Mouse (Mus musculus) lung, embryonic 14.5 days (tissue): ENCODE data around the gene Igf2bp3. TPM values are rescaled to one million over a fixed set of nuclear protein-coding genes. Genes with fewer than 3 reads are reported as not detected.
A peak's percentile ranks its signal among the peaks of the same experiment; 100 is the strongest.

Experiments used
- ATAC-seq: fragments of 200-750 bp; cut with Nextera tagmentation; 2 replicates; pipeline ENCODE4 v1.8.0; 2017; ENCODE audit warnings: mild to moderate bottlenecking, moderate TSS enrichment, moderate library complexity; ENCODE audit not compliant: insufficient read depth
- DNase-seq: peaks from one replicate; pipeline ENCODE4 v3.0.0-alpha.2; 2015
- H3K27ac ChIP-seq: fragments of 300-500 bp; sonication (generic); 2 replicates; pipeline ENCODE4 v1.5.1; 2014; ENCODE audit warnings: low read depth, mild to moderate bottlenecking, moderate library complexity
- H3K27me3 ChIP-seq: fragments of 300-500 bp; sonication (generic); 2 replicates; pipeline ENCODE4 v1.6.1; 2014; ENCODE audit warnings: low read length, control low read depth; ENCODE audit not compliant: insufficient read depth
- H3K36me3 ChIP-seq: fragments of 300-500 bp; sonication (generic); 2 replicates; pipeline ENCODE4 v1.6.1; 2014; ENCODE audit warnings: control low read depth; ENCODE audit not compliant: insufficient read depth
- H3K4me1 ChIP-seq: fragments of 300-500 bp; sonication (generic); 2 replicates; pipeline ENCODE4 v1.6.1; 2014; ENCODE audit warnings: antibody characterized with exemption, control low read depth; ENCODE audit not compliant: insufficient read depth
- H3K4me2 ChIP-seq: fragments of 300-500 bp; sonication (generic); 2 replicates; pipeline ENCODE4 v1.6.1; 2014; ENCODE audit warnings: mild to moderate bottlenecking
- H3K4me3 ChIP-seq: fragments of 300-500 bp; sonication (generic); 2 replicates; pipeline ENCODE4 v1.5.1; 2014; ENCODE audit warnings: low read depth, low read length
- H3K9ac ChIP-seq: fragments of 300-500 bp; sonication (generic); 2 replicates; pipeline ENCODE4 v1.6.1; 2014
- H3K9me3 ChIP-seq: fragments of 300-500 bp; sonication (generic); 2 replicates; pipeline ENCODE4 v1.6.1; 2016; ENCODE audit warnings: low read depth, low read length, control low read depth
- CTCF ChIP-seq: IDR thresholded peaks from 2 replicates; pipeline ENCODE4 v1.5.1; 2016; ENCODE audit warnings: antibody characterized with exemption, low read depth
- WGBS: fragments of 180-500 bp; shearing (Covaris S2); extraction: QIAGEN DNeasy Blood & Tissue Kit; methylation state at CpG from one replicate; pipeline ENCODE4 v1.1.7; 2014; 5-methylcytosine and 5-hydroxymethylcytosine counted together
- polyA plus RNA-seq: library from polyadenylated mRNA; unstranded; fragments of >200 nt; fragmentation: Nextera tagmentation; extraction: Ambion mirVana; gene quantifications from 2 replicates; pipeline ENCODE4 v1.2.1, GENCODE M21; 2014

The Igf2bp3 gene
- polyA plus RNA-seq, 1 experiment from 2014 or later: 67.5 TPM

- H3K4me1 ChIP-seq: peaks cover 11% of the 10 kb centered on the region; the same call in 1 of the 2 replicates
- H3K4me2 ChIP-seq: peak overlapping the region; percentile 97
- H3K27me3 ChIP-seq: no peaks in the 10 kb centered on the region
- peak overlapping the region; percentile 94 for H3K4me3 ChIP-seq
- peak; percentile 43 for DNase-seq
- peak overlapping the region; percentile 100 for H3K27ac ChIP-seq
- no peak for TF ChIP-seq CTCF
- peak overlapping the region; percentile 93 for H3K9ac ChIP-seq
- 3% methylated on average over 20 of the region's 20 CpGs for WGBS
- no peak for ATAC-seq
- H3K9me3 ChIP-seq: no peaks in the 10 kb centered on the region
- 0 out of 2 replicates have a peak, but pooled peaks cover 2% of the 10 kb centered on the region for H3K36me3 ChIP-seq
These were observed 1.7 kb downstream of the Igf2bp3 start for GRCm38 (mm10) chr6:49212931-49213580.

GRCm38 (mm10) chr6:49212141-49212540 lies 2.6 kb downstream of the Igf2bp3 start:
- ATAC-seq (no peak), DNase-seq (no peak)
- no peaks in the 10 kb centered on the region for H3K9me3 ChIP-seq
- TF ChIP-seq CTCF: no peak
- WGBS: 16% methylated on average over 4 of the region's 4 CpGs
- peak overlapping the region; percentile 9; the same call in 1 of the 2 replicates for H3K9ac ChIP-seq
- 0 out of 2 replicates have a peak, but pooled peaks cover 3% of the 10 kb centered on the region for H3K36me3 ChIP-seq
- peaks cover 11% of the 10 kb centered on the region; the same call in 1 of the 2 replicates for H3K4me1 ChIP-seq
- no peaks in the 10 kb centered on the region for H3K27me3 ChIP-seq
- peak overlapping the region; percentile 94 for H3K4me3 ChIP-seq
- H3K4me2 ChIP-seq: peak overlapping the region; percentile 97
- H3K27ac ChIP-seq: no peak overlapping the region

- Histone ChIP-seq H3K4me2 (peak overlapping the region; percentile 51), H3K27ac (no peak overlapping the region), H3K27me3 (no peaks in the 10 kb centered on the region), H3K4me3 (no peak overlapping the region), H3K36me3 (peaks cover 6% of the 10 kb centered on the region), H3K4me1 (peaks cover 11% of the 10 kb centered on the region; the same call in 1 of the 2 replicates), H3K9me3 (no peaks in the 10 kb centered on the region), H3K9ac (no peak overlapping the region)
- TF ChIP-seq CTCF: no peak
- WGBS: 27% methylated on average over 5 of the region's 5 CpGs
- DNase-seq: no peak
- ATAC-seq: no peak
These were observed 3.2 kb downstream of the Igf2bp3 start for GRCm38 (mm10) chr6:49211596-49211995.

GRCm38 (mm10) chr6:49209881-49210854 lies 4.6 kb downstream of the Igf2bp3 start:
- no peak for TF ChIP-seq CTCF

GRCm38 (mm10) chr6:49208935-49209334 lies 5.8 kb downstream of the Igf2bp3 start:
- 71% methylated on average over 5 of the region's 5 CpGs for WGBS
- Histone ChIP-seq H3K36me3 (peaks cover 29% of the 10 kb centered on the region), H3K27ac (peak overlapping the region; percentile 71; the same call in 1 of the 2 replicates), H3K4me2 (peak overlapping the region; percentile 40), H3K9ac (no peak overlapping the region), H3K4me1 (peaks cover 11% of the 10 kb centered on the region; the same call in 1 of the 2 replicates), H3K4me3 (peak overlapping the region; percentile 15; the same call in 1 of the 2 replicates), H3K9me3 (no peaks in the 10 kb centered on the region), H3K27me3 (no peaks in the 10 kb centered on the region)
- peak; percentile 64 for DNase-seq
- TF ChIP-seq CTCF: no peak
- peak; percentile 74; the same call in 1 of the 2 replicates for ATAC-seq

More at GRCm38 (mm10) chr6:49209881-49210854, 4.6 kb downstream of the Igf2bp3 start:
- DNase-seq (peak; percentile 79), ATAC-seq (peak; percentile 55; the same call in 1 of the 2 replicates)
- no peaks in the 10 kb centered on the region for H3K27me3 ChIP-seq
- H3K27ac ChIP-seq: peak overlapping the region; percentile 82
- H3K4me2 ChIP-seq: peak overlapping the region; percentile 51
- WGBS: 15% methylated on average over 14 of the region's 14 CpGs
- H3K36me3 ChIP-seq: peaks cover 18% of the 10 kb centered on the region
- peak overlapping the region; percentile 9; the same call in 1 of the 2 replicates for H3K9ac ChIP-seq
- no peaks in the 10 kb centered on the region for H3K9me3 ChIP-seq
- peak overlapping the region; percentile 18 for H3K4me3 ChIP-seq
- H3K4me1 ChIP-seq: peaks cover 11% of the 10 kb centered on the region; the same call in 1 of the 2 replicates

- Histone ChIP-seq H3K9ac (no peak overlapping the region), H3K4me1 (peaks cover 11% of the 10 kb centered on the region; the same call in 1 of the 2 replicates), H3K27ac (peak overlapping the region; percentile 71; the same call in 1 of the 2 replicates), H3K4me2 (peak overlapping the region; percentile 40), H3K27me3 (no peaks in the 10 kb centered on the region), H3K4me3 (peak overlapping the region; percentile 15), H3K9me3 (no peaks in the 10 kb centered on the region), H3K36me3 (peaks cover 34% of the 10 kb centered on the region)
- ATAC-seq (no peak), DNase-seq (peak; percentile 55)
- 41% methylated on average over 8 of the region's 8 CpGs for WGBS
- peak; percentile 49; the same call in 1 of the 2 replicates for TF ChIP-seq CTCF
These were observed 6.3 kb downstream of the Igf2bp3 start for GRCm38 (mm10) chr6:49208297-49208930.
